Mouse (Mus musculus) kidney, embryonic 16.5 days (tissue): Measurements from ENCODE around the gene Pafah2. TPM values are rescaled to one million over a fixed set of nuclear protein-coding genes. Genes with fewer than 3 reads are reported as not detected.
A peak's percentile ranks its signal among the peaks of the same experiment; 100 is the strongest.

Experiments used
- ATAC-seq: fragments of 200-750 bp; cut with Nextera tagmentation; 2 replicates; pipeline ENCODE4 v1.8.0; 2017; ENCODE audit warnings: moderate TSS enrichment; ENCODE audit not compliant: low FRiP score, low TSS enrichment
- H3K27ac ChIP-seq: fragments of 300-500 bp; sonication (generic); 2 replicates; pipeline ENCODE4 v1.5.1; 2014; ENCODE audit warnings: low read length
- H3K27me3 ChIP-seq: fragments of 300-500 bp; sonication (generic); 2 replicates; pipeline ENCODE4 v1.6.1; 2014; ENCODE audit warnings: low read length, control low read depth, mixed read lengths; ENCODE audit not compliant: insufficient read depth
- H3K36me3 ChIP-seq: fragments of 300-500 bp; sonication (generic); 2 replicates; pipeline ENCODE4 v1.6.1; 2014; ENCODE audit warnings: low read length, control low read depth, mixed read lengths; ENCODE audit not compliant: insufficient read depth
- H3K4me1 ChIP-seq: fragments of 300-500 bp; sonication (generic); 2 replicates; pipeline ENCODE4 v1.6.1; 2014; ENCODE audit warnings: low read length, control low read depth, mixed read lengths; ENCODE audit not compliant: insufficient read depth
- H3K4me2 ChIP-seq: fragments of 300-500 bp; sonication (generic); replicated peaks from 2 replicates; pipeline ENCODE4 v1.6.1; 2014; ENCODE audit warnings: low read depth, low read length
- H3K4me3 ChIP-seq: fragments of 300-500 bp; sonication (generic); 2 replicates; pipeline ENCODE4 v1.5.1; 2014; ENCODE audit warnings: mild to moderate bottlenecking, low read length
- H3K9ac ChIP-seq: fragments of 300-500 bp; sonication (generic); replicated peaks from 2 replicates; pipeline ENCODE4 v1.6.1; 2014; ENCODE audit warnings: low read length
- H3K9me3 ChIP-seq: fragments of 300-500 bp; sonication (generic); 2 replicates; pipeline ENCODE4 v1.6.1; 2016; ENCODE audit warnings: low read length, control low read depth
- WGBS: fragments of 180-500 bp; shearing (Covaris S2); extraction: QIAGEN DNeasy Blood & Tissue Kit; methylation state at CpG from one replicate; pipeline ENCODE4 v1.1.7; 2014; 5-methylcytosine and 5-hydroxymethylcytosine counted together
- polyA plus RNA-seq: library from polyadenylated mRNA; unstranded; fragments of >200 nt; fragmentation: Nextera tagmentation; extraction: Ambion mirVana; gene quantifications from 2 replicates; pipeline ENCODE4 v1.2.1, GENCODE M21; 2015

Pafah2 gene
- polyA plus RNA-seq, 1 experiment from 2014 or later = 20.1 TPM

GRCm38 (mm10) chr4:134355841-134356452 is 40.2 kb upstream of the Pafah2 start:
- ATAC-seq = peak; percentile 47; the same call in 1 of the 2 replicates
- no peaks in the 10 kb centered on the region for H3K27me3 ChIP-seq
- H3K9ac ChIP-seq = no peak overlapping the region
- WGBS = 18% methylated on average over 16 of the region's 16 CpGs
- no peaks in the 10 kb centered on the region for H3K36me3 ChIP-seq
- H3K4me3 ChIP-seq = no peak overlapping the region
- H3K4me1 ChIP-seq = peaks cover 47% of the 10 kb centered on the region
- no peaks in the 10 kb centered on the region for H3K9me3 ChIP-seq
- peak overlapping the region; percentile 40 for H3K27ac ChIP-seq
- 0 out of 2 replicates have a peak overlapping the region, but pooled peaks have one; percentile 16 for H3K4me2 ChIP-seq

- Histone ChIP-seq H3K4me1 (peaks cover 44% of the 10 kb centered on the region), H3K4me2 (peak overlapping the region; percentile 35), H3K27me3 (no peaks in the 10 kb centered on the region), H3K9me3 (no peaks in the 10 kb centered on the region), H3K4me3 (peak overlapping the region; percentile 5; the same call in 1 of the 2 replicates), H3K27ac (peak overlapping the region; percentile 40), H3K36me3 (no peaks in the 10 kb centered on the region), H3K9ac (peak overlapping the region; percentile 18)
- peak; percentile 30; the same call in 1 of the 2 replicates for ATAC-seq
- WGBS = 18% methylated on average over 22 of the region's 22 CpGs
These were observed 39.3 kb upstream of the Pafah2 start for GRCm38 (mm10) chr4:134356591-134357460.

- Histone ChIP-seq H3K27ac (no peak overlapping the region; the same call in 1 of the 2 replicates), H3K4me2 (peak overlapping the region; percentile 35), H3K9me3 (no peaks in the 10 kb centered on the region), H3K9ac (0 out of 2 replicates have a peak overlapping the region, but pooled peaks have one; percentile 17), H3K4me1 (peaks cover 39% of the 10 kb centered on the region), H3K36me3 (no peaks in the 10 kb centered on the region), H3K27me3 (no peaks in the 10 kb centered on the region), H3K4me3 (no peak overlapping the region)
- no peak; the same call in 1 of the 2 replicates for ATAC-seq
- 47% methylated on average over 17 of the region's 17 CpGs for WGBS
These were observed 38.7 kb upstream of the Pafah2 start for GRCm38 (mm10) chr4:134357461-134357771.

DNA sequence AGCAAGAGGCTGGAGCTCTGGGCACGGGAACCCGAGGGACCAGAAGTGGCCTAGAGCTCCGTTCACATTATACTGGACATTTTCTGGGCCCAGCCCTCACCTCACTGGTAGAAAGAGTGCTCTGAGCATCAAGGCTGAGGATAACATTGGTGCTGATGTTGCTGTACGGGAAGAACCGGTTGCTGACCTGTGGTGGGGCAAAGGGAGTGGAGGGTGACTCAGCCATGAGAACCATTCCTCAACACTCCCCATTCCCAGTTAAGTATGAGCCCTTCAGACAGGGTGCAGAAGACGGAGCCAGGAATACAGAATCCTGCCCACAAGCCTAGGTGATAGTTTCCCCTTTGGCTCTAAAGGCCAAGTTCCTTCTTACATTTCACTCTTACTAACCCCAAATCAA is 36.5 kb upstream of the Pafah2 start:
- H3K36me3 ChIP-seq = no peaks in the 10 kb centered on the region
- no peaks in the 10 kb centered on the region for H3K9me3 ChIP-seq
- H3K9ac ChIP-seq = no peak overlapping the region
- no peak for ATAC-seq
- peaks cover 30% of the 10 kb centered on the region for H3K4me1 ChIP-seq
- no peak overlapping the region for H3K4me3 ChIP-seq
- no peak overlapping the region for H3K4me2 ChIP-seq
- no peak overlapping the region for H3K27ac ChIP-seq
- 84% methylated on average over 6 of the region's 6 CpGs for WGBS
- H3K27me3 ChIP-seq = no peaks in the 10 kb centered on the region

- ATAC-seq = peak; percentile 42; the same call in 1 of the 2 replicates
- Histone ChIP-seq H3K9ac (no peak overlapping the region), H3K9me3 (no peaks in the 10 kb centered on the region), H3K36me3 (no peaks in the 10 kb centered on the region), H3K4me3 (no peak overlapping the region), H3K27me3 (no peaks in the 10 kb centered on the region), H3K4me1 (peaks cover 23% of the 10 kb centered on the region), H3K27ac (peak overlapping the region; percentile 61), H3K4me2 (no peak overlapping the region)
- WGBS = 20% methylated on average over 5 of the region's 5 CpGs
These were observed 34.9 kb upstream of the Pafah2 start for GRCm38 (mm10) chr4:134361215-134361614.

DNA sequence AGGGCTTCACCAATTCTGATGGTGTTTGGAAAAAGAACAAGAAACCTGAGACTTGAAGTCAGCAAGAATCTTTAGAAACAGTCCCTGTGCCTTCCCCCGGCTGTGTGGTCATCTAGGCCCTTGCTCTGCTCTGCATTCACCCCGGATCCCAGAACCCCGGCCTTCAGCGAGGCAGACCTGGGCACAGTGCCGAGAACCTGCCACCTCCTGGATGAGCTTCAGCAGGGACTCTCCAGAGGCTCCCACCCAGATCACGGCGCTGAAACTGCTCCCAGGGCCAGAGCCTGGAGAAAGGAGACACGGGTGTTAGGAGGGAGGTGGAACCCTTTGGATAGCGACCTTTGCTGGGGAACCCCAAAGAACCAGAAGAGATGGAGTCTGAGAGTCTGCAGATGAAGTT is 34.0 kb upstream of the Pafah2 start:
- Histone ChIP-seq H3K4me1 (peaks cover 15% of the 10 kb centered on the region), H3K36me3 (no peaks in the 10 kb centered on the region), H3K4me2 (no peak overlapping the region), H3K9me3 (no peaks in the 10 kb centered on the region), H3K27ac (no peak overlapping the region), H3K4me3 (no peak overlapping the region), H3K27me3 (no peaks in the 10 kb centered on the region), H3K9ac (no peak overlapping the region)
- no peak for ATAC-seq
- WGBS = 68% methylated on average over 9 of the region's 9 CpGs

DNA sequence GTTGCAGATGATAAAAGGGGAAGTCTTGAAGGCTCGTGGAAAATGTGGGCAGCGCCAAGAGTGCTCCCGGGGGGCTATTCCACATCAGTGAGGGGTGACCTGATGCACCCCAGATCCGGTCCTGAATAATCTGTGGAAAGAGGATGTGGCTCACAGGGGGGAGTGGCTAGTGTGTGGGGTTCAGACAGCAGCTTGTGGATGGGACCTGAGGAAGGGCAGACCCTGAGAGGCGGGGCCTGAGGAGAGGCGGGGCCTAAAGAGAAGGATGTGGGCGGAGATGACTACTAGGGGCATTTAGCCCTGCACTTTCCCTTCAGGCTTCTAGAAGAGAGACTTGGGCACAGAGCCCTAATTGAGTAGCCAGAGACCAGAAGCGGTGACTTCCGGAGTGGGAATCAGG is 33.5 kb upstream of the Pafah2 start:
- Histone ChIP-seq H3K9me3 (no peaks in the 10 kb centered on the region), H3K4me1 (peaks cover 13% of the 10 kb centered on the region), H3K27ac (no peak overlapping the region), H3K4me2 (peak overlapping the region; percentile 16; the same call in 1 of the 2 replicates), H3K4me3 (no peak overlapping the region), H3K27me3 (no peaks in the 10 kb centered on the region), H3K9ac (no peak overlapping the region), H3K36me3 (no peaks in the 10 kb centered on the region)
- ATAC-seq = peak; percentile 12; the same call in 1 of the 2 replicates
- WGBS = 26% methylated on average over 9 of the region's 9 CpGs

DNA sequence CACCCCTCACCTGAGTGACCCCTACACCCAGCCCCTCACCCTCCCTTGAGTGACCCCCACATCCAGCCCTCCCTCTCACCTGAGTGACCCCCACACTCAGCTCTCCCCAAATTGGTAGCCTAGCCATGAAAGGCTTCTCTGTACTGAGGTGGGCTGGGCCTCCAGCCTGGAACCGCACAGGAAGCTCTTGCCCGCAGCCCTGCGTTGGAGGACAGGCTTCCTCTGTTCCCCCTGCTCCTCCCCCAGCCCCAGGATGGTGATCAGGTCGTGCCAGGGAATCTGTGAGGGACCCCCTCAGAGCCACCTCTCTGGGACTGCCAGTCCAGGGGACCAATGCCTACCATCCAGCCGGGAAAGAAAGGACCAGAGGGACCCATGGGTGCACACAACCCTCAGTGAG is 30.8 kb upstream of the Pafah2 start:
- H3K27me3 ChIP-seq = peaks cover 11% of the 10 kb centered on the region
- H3K4me1 ChIP-seq = peaks cover 15% of the 10 kb centered on the region
- no peak overlapping the region for H3K4me2 ChIP-seq
- ATAC-seq = no peak
- H3K9me3 ChIP-seq = no peaks in the 10 kb centered on the region
- WGBS = 45% methylated on average over 5 of the region's 5 CpGs
- H3K27ac ChIP-seq = no peak overlapping the region
- no peak overlapping the region for H3K4me3 ChIP-seq
- no peak overlapping the region for H3K9ac ChIP-seq
- no peaks in the 10 kb centered on the region for H3K36me3 ChIP-seq

- peak overlapping the region; percentile 31 for H3K9ac ChIP-seq
- peaks cover 32% of the 10 kb centered on the region for H3K27me3 ChIP-seq
- WGBS = under 1% methylated on average over 18 of the region's 18 CpGs
- peak overlapping the region; percentile 55 for H3K4me3 ChIP-seq
- peak overlapping the region; percentile 94 for H3K4me2 ChIP-seq
- peaks cover 23% of the 10 kb centered on the region for H3K4me1 ChIP-seq
- no peaks in the 10 kb centered on the region for H3K36me3 ChIP-seq
- no peak for ATAC-seq
- H3K9me3 ChIP-seq = no peaks in the 10 kb centered on the region
- no peak overlapping the region for H3K27ac ChIP-seq
These were observed 25.4 kb upstream of the Pafah2 start for GRCm38 (mm10) chr4:134370649-134371221.
